Mouse (Mus musculus) limb, embryonic 11.5 days (tissue): ENCODE results near the gene Skint5. TPM values are rescaled to one million over a fixed set of nuclear protein-coding genes. Genes with fewer than 3 reads are reported as not detected.
"Not testable (repeated sequence)": the region's sequence is repeated elsewhere in the genome, so short reads cannot be mapped to it uniquely, and the experiment has no call there.

ENCODE experiments used
- ATAC-seq: fragments of 200-750 bp; cut with Nextera tagmentation; 2 replicates; pipeline ENCODE4 v1.8.0; 2017; ENCODE audit warnings: low read depth; ENCODE audit not compliant: insufficient number of reproducible peaks, low FRiP score, low TSS enrichment
- DNase-seq: peaks from one replicate; pipeline ENCODE4 v3.0.0-alpha.2; 2015; ENCODE audit warnings: low spot score
- H3K27ac ChIP-seq: fragments of 300-500 bp; sonication (generic); replicated peaks from 2 replicates; pipeline ENCODE4 v1.5.1; 2014; ENCODE audit warnings: low read depth, mild to moderate bottlenecking, low read length
- H3K27me3 ChIP-seq: fragments of 300-500 bp; sonication (generic); 2 replicates; pipeline ENCODE4 v1.6.1; 2014; ENCODE audit warnings: mild to moderate bottlenecking, low read length, mixed read lengths; ENCODE audit not compliant: control insufficient read depth, insufficient read depth
- H3K36me3 ChIP-seq: fragments of 300-500 bp; sonication (generic); 2 replicates; pipeline ENCODE4 v1.6.1; 2014; ENCODE audit warnings: mild to moderate bottlenecking, low read length, moderate library complexity, mixed read lengths; ENCODE audit not compliant: control insufficient read depth, insufficient read depth
- H3K4me1 ChIP-seq: fragments of 300-500 bp; sonication (generic); 2 replicates; pipeline ENCODE4 v1.6.1; 2014; ENCODE audit warnings: low read length, mixed read lengths; ENCODE audit not compliant: control insufficient read depth, insufficient read depth
- H3K4me2 ChIP-seq: fragments of 300-500 bp; sonication (generic); 2 replicates; pipeline ENCODE4 v1.6.1; 2014; ENCODE audit warnings: low read depth, mild to moderate bottlenecking, moderate library complexity; ENCODE audit not compliant: severe bottlenecking
- H3K4me3 ChIP-seq: fragments of 300-500 bp; sonication (generic); 2 replicates; pipeline ENCODE4 v1.5.1; 2014; ENCODE audit warnings: low read depth, low read length
- H3K9ac ChIP-seq: fragments of 300-500 bp; sonication (generic); 2 replicates; pipeline ENCODE4 v1.6.1; 2014; ENCODE audit warnings: mild to moderate bottlenecking, low read length
- H3K9me3 ChIP-seq: fragments of 300-500 bp; sonication (generic); 2 replicates; pipeline ENCODE4 v1.6.1; 2016; ENCODE audit warnings: low read length; ENCODE audit not compliant: control insufficient read depth
- WGBS: fragments of 180-500 bp; shearing (Covaris S2); extraction: QIAGEN DNeasy Blood & Tissue Kit; methylation state at CpG from one replicate; pipeline ENCODE4 v1.1.7; 2014; 5-methylcytosine and 5-hydroxymethylcytosine counted together
- polyA plus RNA-seq: library from polyadenylated mRNA; unstranded; fragments of >200 nt; fragmentation: Nextera tagmentation; extraction: Ambion mirVana; gene quantifications from 2 replicates; pipeline ENCODE4 v1.2.1, GENCODE M21; 2014

The Skint5 gene
- not detected in 2 replicates for polyA plus RNA-seq

DNA sequence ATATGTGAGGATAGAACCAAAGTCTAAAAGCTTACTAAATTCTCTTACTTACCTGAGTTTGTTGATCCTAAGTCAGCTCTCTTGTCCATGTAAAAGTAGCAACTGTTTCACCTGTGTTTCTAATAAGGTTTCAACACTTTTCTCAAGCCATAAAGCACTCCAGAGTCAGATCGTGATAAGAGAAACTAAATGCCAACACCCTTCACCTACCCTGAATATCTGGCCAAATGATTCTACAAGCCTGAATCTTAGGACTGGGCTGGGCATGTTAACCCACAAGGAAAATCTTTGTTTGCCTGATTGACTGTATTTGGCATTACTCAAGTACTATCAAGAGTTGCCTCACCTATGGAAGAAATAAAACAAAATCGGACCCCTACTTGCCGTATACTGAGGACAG, at the start of gene Skint5:
Skint5 (minus strand) TSS at position 101 of the 400 bp plus-strand sequence.
- ATAC-seq = no peak

DNA sequence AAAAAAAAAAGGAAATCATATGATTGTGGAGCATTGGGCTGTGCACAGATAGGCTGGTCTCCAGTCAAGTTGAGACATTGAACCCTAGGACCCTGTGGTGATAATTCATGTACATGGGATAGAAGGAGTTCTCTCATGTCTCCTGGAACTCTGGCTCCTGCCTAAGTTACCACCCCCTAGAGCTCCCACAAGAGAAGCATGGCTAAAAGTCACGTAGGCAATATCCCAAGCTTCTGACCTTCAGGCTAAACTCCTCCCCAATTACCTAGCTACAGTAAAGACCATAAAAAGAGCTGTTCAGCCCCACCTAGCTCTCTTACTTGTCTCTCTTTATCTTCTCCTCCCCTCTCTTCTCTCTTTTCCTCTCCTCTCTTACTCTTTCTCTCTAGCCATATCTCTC, 42.0 kb downstream of the Skint5 start:
- ATAC-seq (no peak), DNase-seq (no peak)
- H3K9ac ChIP-seq = no peak overlapping the region
- no peak overlapping the region for H3K27ac ChIP-seq
- H3K9me3 ChIP-seq = 0 out of 2 replicates have a peak, but pooled peaks cover 2% of the 10 kb centered on the region
- no peak overlapping the region for H3K4me3 ChIP-seq
- no peaks in the 10 kb centered on the region for H3K27me3 ChIP-seq
- no peak overlapping the region for H3K4me2 ChIP-seq
- 60% methylated on average over 1 of the region's 1 CpGs for WGBS
- H3K36me3 ChIP-seq = no peaks in the 10 kb centered on the region
- no peaks in the 10 kb centered on the region for H3K4me1 ChIP-seq

More for the DNA sequence above, at the start of gene Skint5:
- DNase-seq = no peak
- Histone ChIP-seq H3K36me3 (no peaks in the 10 kb centered on the region), H3K27me3 (no peaks in the 10 kb centered on the region), H3K4me1 (no peaks in the 10 kb centered on the region), H3K27ac (no peak within 1 kb of the TSS), H3K9me3 (no peaks in the 10 kb centered on the region), H3K9ac (no peak within 1 kb of the TSS), H3K4me3 (no peak within 1 kb of the TSS), H3K4me2 (no peak within 1 kb of the TSS)
- WGBS = 92% methylated on average over 3 of the region's 3 CpGs

DNA sequence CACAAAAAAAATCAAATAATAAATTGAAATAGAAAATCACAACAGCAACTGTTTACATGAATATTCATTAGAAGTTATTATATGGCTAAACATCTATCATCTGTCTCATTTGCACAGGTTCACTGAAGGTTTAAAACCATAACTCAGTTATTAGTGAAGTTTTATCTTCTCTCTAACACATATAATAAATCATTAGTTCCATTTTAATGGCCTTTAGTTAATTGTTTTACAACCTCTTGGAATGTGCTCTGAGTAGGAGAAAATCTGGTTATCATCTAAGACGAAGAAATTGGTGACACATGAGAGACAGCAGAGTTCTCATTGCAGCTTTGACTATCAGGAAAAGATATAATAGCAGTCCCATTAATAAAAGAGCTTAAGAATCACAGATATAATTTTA, 235.1 kb downstream of the Skint5 start:
- Histone ChIP-seq H3K27me3 (no peaks in the 10 kb centered on the region), H3K36me3 (no peaks in the 10 kb centered on the region), H3K4me2 (no peak overlapping the region), H3K9ac (no peak overlapping the region), H3K9me3 (no peaks in the 10 kb centered on the region), H3K4me3 (no peak overlapping the region), H3K4me1 (no peaks in the 10 kb centered on the region), H3K27ac (no peak overlapping the region)
- ATAC-seq (no peak), DNase-seq (no peak)
- 51% methylated on average over 1 of the region's 1 CpGs for WGBS

DNA sequence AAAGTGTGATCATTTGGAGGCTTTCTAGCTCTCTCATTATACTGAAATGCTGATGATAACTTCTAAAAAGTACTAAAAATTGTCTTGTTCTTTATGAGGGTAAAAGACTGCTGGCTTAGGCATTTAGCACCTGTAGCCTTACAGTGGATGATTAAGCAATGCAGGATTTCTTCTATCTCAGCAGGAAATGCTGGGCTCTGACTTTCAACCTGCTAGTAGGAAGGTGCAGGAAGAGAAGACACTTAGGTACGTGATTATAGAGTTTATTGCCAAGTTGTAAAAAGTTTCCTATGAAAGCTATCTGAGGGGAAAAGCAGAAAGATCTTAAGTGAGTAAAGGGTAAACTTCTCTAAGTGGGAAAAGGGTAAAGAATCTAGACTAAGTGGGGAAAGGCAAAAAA, 235.6 kb downstream of the Skint5 start:
- H3K27me3 ChIP-seq = no peaks in the 10 kb centered on the region
- H3K4me1 ChIP-seq = no peaks in the 10 kb centered on the region
- DNase-seq (no peak), ATAC-seq (no peak)
- no peaks in the 10 kb centered on the region for H3K9me3 ChIP-seq
- H3K4me3 ChIP-seq = no peak overlapping the region
- H3K9ac ChIP-seq = no peak overlapping the region
- H3K27ac ChIP-seq = no peak overlapping the region
- H3K36me3 ChIP-seq = no peaks in the 10 kb centered on the region
- H3K4me2 ChIP-seq = no peak overlapping the region
- WGBS = 63% methylated on average over 1 of the region's 1 CpGs

DNA sequence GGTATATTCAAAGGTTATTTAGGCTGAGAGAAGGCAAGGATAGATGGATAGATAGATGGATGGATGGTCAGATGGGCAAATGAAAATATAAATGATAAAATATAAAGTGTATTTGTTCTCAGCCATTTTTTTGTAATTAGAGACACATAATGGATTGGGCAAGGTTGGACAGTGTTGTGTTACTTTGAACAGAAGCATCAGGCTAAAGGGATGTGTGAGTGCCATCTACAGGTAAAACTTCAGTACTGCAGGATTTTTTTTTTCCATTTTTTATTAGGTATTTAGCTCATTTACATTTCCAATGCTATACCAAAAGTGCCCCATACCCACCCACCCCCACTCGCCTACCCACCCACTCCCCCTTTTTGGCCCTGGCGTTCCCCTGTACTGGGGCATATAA, 551.1 kb downstream of the Skint5 start:
- H3K9me3 ChIP-seq = peaks cover 12% of the 10 kb centered on the region; the same call in 1 of the 2 replicates
- H3K27me3 ChIP-seq, H3K36me3 ChIP-seq, H3K9ac ChIP-seq, ATAC-seq, H3K4me1 ChIP-seq, DNase-seq, H3K4me2 ChIP-seq, H3K4me3 ChIP-seq, H3K27ac ChIP-seq: not testable (repeated sequence)
- WGBS = 80% methylated on average over 2 of the region's 2 CpGs

Other genes starting within 250 kb of the Skint5 start
- gene Skint11, start 163.9 kb upstream of the Skint5 start, polyA plus RNA-seq = not detected in 2 replicates